Mouse (Mus musculus) neural tube, embryonic 10.5 days (tissue): ENCODE measurements around the gene Mosmo.
A peak's percentile ranks its signal among the peaks of the same experiment; 100 is the strongest.

Source experiments
- DNase-seq: peaks from one replicate; pipeline ENCODE4 v3.0.0-alpha.2; 2017; ENCODE audit warnings: low spot score; ENCODE audit errors: extremely low spot score

The Mosmo gene

GRCm38 (mm10) chr7:120677001-120677643 lies at the start of gene Mosmo:
Gene Mosmo (plus strand): TSS chr7:120677618.
- DNase-seq, result peak; percentile 82

- no peak for DNase-seq
Observed at GRCm38 (mm10) chr7:120632518-120632917, 44.9 kb upstream of the Mosmo start.

GRCm38 (mm10) chr7:120634301-120634700 lies 43.1 kb upstream of the Mosmo start:
- DNase-seq, result peak; percentile 31

GRCm38 (mm10) chr7:120634711-120635361 lies 42.6 kb upstream of the Mosmo start, which contains the start of gene Uqcrc2:
Gene Uqcrc2 (plus strand): TSS chr7:120635176.
- DNase-seq, result peak; percentile 89

- no peak for DNase-seq
Observed at GRCm38 (mm10) chr7:120635362-120635781, 42.0 kb upstream of the Mosmo start.

GRCm38 (mm10) chr7:120635821-120636220 lies 41.6 kb upstream of the Mosmo start:
- DNase-seq, result no peak

- no peak for DNase-seq
Observed at GRCm38 (mm10) chr7:120643217-120643616, 34.2 kb upstream of the Mosmo start.

GRCm38 (mm10) chr7:120647849-120648248 lies 29.6 kb upstream of the Mosmo start:
- no peak for DNase-seq

GRCm38 (mm10) chr7:120662079-120662478 lies 15.3 kb upstream of the Mosmo start:
- no peak for DNase-seq

- DNase-seq, result peak; percentile 84
Observed at GRCm38 (mm10) chr7:120670153-120670875, 7.1 kb upstream of the Mosmo start, which contains the start of gene Pdzd9. Gene Pdzd9 (minus strand): TSS chr7:120670343.

GRCm38 (mm10) chr7:120671271-120671670 lies 6.1 kb upstream of the Mosmo start:
- no peak for DNase-seq

GRCm38 (mm10) chr7:120677764-120678531 lies 530 bp downstream of the Mosmo start:
- DNase-seq, result peak; percentile 66

- DNase-seq, result no peak
Observed at GRCm38 (mm10) chr7:120679023-120679422, 1.6 kb downstream of the Mosmo start.

- no peak for DNase-seq
Observed at GRCm38 (mm10) chr7:120682002-120682401, 4.6 kb downstream of the Mosmo start.

- no peak for DNase-seq
Observed at GRCm38 (mm10) chr7:120684731-120685161, 7.3 kb downstream of the Mosmo start.

GRCm38 (mm10) chr7:120685227-120685626 lies 7.8 kb downstream of the Mosmo start:
- no peak for DNase-seq

- DNase-seq, result no peak
Observed at GRCm38 (mm10) chr7:120690634-120691033, 13.2 kb downstream of the Mosmo start.

- no peak for DNase-seq
Observed at GRCm38 (mm10) chr7:120693831-120694375, 16.5 kb downstream of the Mosmo start.

GRCm38 (mm10) chr7:120695196-120695595 lies 17.8 kb downstream of the Mosmo start:
- DNase-seq, result no peak

GRCm38 (mm10) chr7:120695641-120696040 lies 18.2 kb downstream of the Mosmo start:
- DNase-seq, result no peak

- no peak for DNase-seq
Observed at GRCm38 (mm10) chr7:120696331-120696730, 18.9 kb downstream of the Mosmo start.
